Mouse (Mus musculus) layer of hippocampus, postnatal 36 days (tissue): ENCODE results near the gene Spdl1. TPM values are rescaled to one million over a fixed set of nuclear protein-coding genes. Genes with fewer than 3 reads are reported as not detected.
A peak's percentile ranks its signal among the peaks of the same experiment; 100 is the strongest.
"Not testable (repeated sequence)": the region's sequence is repeated elsewhere in the genome, so short reads cannot be mapped to it uniquely, and the experiment has no call there.

Experiments used
- DNase-seq, 2 experiments: peaks; one replicate each; pipeline ENCODE4 v3.0.0; 2022
- total RNA-seq, 2 experiments: library from RNA; stranded (reverse); gene quantifications; 2 replicates each; pipeline ENCODE4 v1.2.3; 2021

The Spdl1 gene
- total RNA-seq, 2 experiments from 2014 or later = 0.25 to 0.40 TPM

DNA sequence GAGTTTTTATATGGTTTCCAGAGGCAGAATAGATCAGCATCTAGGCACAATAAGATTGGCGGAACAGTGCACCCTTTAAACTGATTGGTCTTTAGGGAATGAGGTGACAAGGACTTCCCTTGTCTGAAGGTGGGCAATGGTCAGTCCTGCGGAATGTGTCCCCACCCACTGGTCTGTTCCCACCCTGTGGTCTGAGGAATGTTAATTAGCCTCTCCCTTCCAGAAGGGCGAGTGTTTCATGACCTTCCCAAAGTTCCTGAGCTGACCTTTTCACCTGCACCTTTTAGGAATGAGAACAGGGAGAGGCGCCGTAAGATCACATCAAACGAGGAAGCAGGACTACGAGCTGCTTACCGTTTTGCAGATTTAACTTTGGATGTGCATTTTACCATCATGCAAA lies 35.4 kb downstream of the Spdl1 start:
- DNase-seq = not testable (repeated sequence)

DNA sequence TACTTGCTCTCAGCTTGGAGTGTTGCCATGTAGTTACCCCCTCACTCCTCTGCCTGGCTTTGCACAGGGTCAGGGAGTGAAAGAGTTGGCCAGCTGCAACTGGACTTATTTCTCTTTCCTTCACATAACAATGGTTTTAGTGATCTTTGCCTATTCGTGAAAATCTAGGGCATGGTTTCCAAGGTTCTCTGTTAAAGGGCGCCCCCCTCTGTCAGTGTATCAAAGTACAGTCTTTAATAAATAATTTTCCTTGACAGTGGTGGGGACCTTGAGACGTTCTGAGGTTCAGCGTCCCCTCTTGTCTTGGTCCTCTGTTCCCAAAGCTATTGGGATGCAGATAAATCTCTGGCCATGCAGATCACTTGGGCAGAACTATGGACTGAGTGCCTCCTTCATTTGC lies 37.3 kb downstream of the Spdl1 start:
- DNase-seq = peak in 1 of 2 experiments; percentile 26

DNA sequence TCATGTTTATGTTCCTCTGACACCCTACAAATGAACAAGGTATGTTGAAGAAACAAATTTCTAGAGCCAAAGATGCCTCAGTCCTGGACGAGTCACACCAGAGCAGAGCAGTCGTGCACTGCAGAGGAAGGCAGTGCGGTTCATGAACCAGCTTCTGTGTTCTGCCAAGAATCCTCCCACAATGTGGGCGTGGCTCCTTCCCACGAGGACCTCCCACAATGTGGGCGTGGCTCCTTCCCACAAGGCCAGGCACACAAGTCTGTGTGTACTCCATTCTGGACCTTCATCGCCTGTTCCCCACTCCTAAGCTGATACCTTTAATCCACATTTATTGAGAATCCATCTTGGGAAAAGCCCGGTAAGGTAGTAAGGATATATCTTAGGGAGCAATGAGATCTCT lies 41.6 kb downstream of the Spdl1 start:
- DNase-seq = no peak

DNA sequence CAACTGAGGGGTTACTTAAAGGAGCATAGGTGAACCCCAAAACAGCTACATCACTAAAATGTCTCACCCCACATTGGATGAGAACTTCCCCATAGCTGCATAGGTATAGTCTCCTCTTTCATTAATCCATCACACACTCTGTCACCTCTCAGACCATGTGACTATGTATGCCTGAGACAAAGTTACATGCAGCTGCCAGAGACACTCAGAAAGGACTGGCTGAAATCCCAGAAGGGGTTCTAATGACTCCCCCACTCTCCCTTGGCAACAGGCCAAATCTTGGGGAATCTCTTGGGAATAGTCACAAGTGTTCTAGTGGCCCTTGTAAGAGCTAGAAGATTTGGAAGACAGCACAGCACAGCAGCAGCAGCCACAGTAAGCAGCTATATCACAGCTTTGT lies 48.6 kb downstream of the Spdl1 start:
- no peak for DNase-seq

DNA sequence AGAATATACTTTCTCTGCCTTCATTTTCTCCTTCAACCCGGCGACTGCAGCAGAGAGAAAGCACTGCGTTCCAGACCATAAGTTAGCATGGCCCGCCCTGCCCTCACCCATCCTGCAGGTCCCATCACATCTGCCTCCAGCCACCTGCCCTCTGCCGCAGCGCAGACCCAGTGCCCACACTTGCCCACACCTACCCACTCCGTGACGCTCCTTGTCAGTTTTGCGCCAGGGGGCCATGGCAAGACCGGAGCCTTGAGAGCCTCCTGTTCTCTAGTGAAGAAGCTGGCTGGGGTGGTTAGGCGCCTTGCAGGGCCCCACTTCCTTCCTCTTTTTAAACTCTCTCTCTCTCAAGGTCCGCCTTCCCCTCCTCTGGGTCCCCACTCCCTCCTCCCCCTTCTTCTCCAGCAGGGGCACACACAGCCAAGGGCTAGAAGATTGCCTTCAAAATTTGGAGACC lies 49.8 kb downstream of the Spdl1 start, which contains the start of gene Dock2:
Gene Dock2, minus strand, starts transcription at position 306 of the 457 bp plus-strand sequence.
- DNase-seq = no peak

DNA sequence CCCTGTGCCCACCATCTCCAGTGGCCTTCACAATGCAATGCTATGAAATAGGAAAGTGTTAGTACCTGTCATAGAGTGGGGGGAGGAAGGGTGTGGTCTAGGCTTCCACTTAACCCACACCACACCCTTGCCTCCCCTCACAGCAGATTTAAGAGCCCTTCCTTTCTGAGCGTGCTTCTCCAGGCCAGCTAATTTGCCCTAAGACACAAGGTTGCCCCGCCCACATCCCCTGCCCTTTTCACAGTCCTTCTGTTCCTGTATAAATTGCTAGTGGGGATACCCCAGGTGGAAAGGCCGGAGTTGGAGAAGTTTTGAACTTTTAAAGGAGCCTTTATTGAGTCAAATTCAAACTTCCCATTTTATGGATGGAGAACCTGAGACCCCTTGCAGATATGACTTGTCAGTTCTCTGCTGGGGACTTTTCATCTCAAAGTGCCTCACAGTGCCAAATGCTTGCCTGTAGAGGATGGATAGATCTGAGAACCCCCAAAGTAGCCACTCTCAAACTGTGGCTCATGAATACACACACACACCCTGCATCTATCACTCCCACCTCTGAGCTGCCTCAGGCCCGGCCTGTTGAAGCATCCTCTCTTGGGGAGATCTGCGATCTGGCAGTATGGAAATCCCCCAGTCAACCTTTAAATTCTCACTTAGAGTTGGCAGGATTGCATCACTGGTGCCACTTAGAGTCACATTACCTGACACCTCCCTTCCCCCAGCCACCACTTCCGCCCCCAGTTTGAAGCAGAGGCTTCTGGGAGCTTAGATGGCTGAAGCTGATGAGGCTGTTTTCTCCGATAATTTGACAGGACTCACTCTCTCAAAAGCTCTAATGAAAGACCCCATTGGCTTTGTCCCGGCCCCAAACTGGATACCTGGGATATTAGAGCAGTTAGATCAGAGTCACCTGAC lies 50.7 kb downstream of the Spdl1 start:
- DNase-seq = no peak

DNA sequence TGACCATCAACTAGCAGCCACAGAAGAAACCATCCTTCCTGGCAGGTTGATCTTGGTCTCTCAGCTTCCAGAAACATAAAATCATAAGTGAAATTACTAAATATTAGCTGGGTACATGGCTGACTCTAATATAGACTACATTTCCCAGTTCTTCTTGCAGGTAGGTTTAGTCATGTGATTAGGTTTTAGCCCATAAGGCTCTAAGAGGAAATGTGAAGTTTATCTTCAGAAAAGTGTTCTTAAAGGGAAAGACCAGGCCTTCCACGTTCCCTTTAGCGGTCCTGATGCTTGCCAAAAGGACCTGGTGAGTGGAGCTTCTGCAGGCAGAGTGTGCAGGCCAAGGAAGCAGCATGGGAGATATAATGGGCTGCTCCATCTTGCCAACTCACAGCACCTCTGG lies 52.7 kb downstream of the Spdl1 start:
- no peak for DNase-seq

DNA sequence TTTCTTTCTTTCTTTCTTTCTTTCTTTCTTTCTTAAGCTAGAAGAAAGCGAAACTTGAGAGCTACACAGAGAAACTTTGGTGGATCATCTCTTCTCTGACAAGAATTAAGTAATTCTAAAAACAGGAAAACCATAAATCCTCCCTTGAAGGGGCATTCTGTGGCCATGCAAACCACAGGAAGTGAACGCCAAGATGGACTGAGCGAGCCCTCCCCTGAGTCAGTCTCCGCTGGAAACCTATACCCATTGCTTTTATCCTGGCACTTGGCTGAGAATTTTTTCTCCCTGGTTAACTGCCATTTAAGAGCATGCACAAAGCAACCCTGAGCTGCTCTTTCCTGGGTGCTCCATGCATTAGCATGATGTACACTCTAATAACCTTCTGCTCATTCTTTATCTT lies 53.5 kb downstream of the Spdl1 start:
- no peak for DNase-seq

DNA sequence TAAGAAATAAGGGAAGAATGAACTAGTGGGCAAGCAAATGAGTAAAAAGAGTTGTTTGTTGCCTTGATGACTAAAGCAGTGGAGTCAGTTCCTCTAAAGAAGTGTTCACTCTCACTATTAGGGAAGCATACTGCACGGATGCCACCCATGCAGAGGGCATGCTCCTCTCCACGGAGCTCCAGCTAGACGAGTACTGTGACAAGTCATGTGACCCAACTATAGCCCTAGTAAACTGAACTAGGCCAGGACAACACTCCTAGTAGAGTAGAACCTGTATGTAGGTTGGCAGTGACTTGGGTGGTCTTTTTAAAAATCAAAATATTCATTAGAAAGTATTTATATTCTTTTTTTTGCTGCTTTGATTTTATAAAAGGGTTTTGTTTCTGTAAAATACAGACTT lies 55.1 kb downstream of the Spdl1 start:
- no peak for DNase-seq

DNA sequence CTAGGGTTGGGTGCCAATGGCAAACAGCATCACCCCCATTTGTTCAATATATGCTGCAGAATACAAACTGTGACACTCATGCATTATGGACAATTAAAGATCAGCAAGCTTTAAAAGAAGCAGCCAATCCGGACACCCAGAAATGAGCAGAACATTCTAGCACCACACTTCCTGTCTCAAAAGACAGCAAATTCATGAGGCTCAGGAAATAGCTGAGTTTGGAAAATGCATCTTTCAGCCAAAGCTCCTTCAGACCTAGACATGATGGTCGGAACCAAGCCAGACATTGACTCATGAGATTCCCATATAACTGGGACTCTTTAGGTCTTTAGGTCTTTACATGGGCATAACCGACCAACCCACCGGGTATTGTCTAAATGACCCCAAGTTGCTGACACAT lies 55.9 kb downstream of the Spdl1 start:
- DNase-seq = no peak

DNA sequence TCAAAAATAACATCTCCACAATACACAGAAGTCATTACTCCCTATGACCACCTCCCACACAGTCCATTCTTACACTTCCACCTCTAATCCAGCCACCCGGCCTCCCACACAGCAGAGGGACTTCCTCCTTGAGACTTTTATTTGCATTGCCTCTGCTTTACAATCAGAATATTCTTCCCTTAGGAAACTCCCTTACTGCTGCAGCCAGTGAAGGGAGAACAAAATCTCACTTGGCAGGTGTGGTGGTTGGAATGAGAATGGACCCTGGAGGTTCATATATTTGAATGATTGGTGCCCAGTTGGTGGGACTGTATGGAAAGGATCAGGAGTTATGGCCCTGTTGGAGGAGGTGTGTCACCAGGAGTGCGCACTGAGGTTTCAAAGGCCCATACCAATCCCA lies 57.4 kb downstream of the Spdl1 start:
- no peak for DNase-seq

DNA sequence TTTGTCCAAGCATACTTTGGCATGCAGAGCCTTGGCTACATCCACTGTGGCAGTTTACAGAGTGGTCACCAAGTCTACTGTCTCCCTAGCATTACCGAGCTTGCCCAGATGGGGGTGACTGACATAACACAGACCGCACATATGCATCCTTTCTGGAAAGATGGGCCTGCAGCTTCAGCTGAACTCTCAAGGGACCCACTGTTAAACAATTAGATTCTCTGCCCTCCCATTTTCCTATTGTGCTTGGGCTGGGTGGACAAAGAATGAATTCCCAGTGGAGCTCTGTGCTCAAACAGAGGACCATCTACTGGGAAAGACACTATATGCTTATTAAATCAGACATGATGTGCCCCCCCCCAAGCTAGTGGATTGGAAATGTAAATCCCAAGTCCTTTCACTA lies 58.8 kb downstream of the Spdl1 start:
- no peak for DNase-seq

DNA sequence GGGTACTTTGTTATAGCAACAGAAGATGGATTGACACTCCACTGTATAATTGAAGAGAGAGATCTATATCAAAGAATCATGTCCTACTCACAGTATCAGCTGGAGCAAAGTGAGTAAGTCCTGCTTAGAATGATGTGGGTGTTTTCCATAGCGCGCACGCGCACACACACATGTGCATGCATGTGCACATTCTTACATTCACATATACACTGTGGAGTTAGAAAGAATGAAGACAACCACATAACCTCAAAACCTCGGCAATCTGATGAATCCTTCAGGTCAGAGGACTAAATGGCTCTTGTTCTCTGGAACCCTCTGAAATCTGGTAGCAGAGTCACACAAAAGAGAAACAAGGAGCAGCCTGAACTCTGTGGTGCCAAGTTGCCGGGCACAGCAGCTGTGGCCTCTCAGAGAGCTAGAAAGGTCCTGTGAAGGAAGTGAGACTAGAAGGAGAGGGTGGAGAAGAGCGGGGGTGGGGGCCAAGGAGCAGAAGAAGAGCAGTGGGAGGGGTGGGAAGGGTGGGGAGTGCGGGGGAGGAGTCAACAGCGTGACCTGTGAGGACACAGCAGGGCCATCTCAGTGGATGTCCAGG lies 60.0 kb downstream of the Spdl1 start:
- DNase-seq = no peak

DNA sequence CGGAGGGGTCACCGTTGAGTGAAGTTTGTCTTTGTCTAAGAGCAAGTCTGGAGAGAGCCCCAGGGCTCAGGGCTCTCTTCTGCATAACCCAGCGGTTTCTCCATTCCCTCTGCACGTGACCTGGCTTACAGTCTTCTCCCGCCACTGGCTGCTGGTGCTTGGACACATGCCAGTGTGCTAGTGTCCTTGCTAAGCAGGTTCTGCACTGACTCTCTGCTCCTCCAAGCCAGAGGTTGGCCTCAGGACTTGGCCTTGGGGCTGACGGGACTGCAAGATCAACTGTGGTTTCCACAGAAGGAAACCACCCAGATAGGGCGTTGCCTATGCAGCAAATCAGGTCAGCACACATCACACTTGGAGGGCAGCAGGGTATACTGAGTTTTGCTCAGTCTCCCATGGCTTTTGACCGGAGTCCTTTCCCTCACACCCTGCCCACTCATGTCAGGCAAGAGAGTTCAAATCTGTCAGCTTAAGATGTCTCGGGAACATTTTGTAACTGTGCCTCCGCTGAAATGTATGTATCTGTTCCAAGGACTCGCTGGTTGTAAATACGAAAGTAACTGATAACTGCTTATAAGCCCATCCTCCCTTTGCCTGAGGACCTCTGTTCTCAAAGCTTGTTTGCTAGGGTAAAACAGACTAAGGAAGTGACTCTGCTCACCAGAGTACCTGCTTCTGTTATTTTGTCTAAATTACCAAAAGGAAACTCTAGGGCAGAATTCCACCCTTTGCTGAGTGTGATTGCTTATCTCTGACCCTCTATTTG lies 62.0 kb downstream of the Spdl1 start:
- no peak for DNase-seq

DNA sequence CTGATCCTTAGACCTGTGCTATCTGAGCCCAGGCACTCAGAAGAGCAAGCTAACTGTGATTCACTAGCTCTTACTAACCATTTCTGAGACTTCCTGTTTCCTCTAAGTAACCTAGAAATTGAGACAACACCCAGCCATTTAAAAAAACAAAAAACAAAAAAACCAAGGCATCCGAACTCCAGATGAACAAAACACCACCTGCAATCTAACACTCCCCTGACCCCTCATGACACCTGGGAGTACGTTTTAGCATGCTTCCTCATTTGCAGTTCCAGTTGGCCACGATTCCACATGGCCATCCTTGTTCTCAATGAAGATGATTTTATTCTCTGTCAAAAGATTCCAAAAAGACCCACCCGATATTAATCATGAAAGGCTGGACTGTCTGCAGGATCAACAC lies 62.8 kb downstream of the Spdl1 start:
- no peak for DNase-seq

DNA sequence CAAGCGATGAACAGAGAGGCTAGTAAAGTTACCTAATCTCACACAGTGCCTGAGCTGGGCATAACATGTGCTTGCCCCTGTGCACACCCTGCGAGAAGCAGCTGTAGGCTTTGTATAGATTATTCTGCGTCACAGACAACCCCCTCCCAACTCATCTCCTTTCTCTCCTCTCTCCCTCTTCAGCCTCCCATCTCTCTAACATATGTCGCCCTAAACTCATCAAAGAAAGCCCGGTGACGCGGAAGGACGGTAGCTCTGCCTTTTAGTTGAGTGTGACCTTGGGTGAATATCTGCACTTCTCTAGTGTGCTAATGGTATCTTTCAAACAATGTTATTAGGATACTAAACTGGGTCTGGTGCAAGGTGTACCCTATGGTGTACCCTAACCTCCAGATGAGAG lies 63.5 kb downstream of the Spdl1 start:
- no peak for DNase-seq

DNA sequence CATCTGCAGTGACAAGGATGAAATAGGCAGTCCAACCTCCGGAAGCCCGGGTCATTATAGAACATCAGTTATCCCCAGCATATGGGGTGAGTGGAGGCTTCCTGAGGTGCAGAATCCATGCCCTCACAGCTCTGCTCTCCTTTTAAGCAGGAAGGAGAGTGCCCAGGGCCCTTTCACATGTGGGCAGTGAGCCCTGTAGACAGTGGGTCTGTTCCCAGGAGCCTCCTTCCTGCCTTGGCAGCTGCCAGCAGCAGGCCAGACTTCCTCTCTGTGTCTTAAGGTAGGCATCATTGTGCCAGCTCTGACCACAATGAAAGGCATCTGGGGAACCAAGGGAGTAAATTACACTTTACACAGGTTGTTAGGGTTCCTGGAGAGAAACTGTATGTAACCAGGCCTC lies 64.0 kb downstream of the Spdl1 start:
- DNase-seq = no peak

DNA sequence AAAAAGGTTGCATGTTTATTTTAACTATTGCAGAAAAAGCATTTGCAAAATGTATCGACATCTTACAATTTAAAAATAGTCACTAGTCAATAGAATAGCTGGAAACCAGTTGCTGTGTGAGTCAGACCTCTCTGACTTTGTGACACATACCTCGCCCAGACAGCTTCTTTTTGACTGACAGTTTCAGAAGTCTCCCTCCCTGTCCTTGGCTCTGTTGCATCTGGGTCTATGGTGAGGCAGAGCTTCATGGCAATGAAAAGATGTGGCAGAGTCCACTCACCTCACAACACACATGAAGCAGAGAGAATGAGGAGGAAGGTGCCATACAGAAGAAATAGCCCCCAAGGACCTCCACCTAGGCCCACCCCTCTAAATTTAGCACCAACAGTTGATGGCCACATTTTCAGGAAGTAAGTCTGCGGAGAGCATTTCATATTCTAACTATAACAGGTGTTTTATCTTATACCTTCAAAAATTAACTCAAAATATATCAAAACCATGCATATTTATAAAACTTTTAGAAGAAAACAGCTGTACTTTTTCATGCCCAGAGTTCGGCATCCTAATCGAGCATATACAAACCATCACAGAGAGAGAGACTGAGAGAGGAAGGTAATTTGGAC lies 69.6 kb downstream of the Spdl1 start:
- DNase-seq = no peak

DNA sequence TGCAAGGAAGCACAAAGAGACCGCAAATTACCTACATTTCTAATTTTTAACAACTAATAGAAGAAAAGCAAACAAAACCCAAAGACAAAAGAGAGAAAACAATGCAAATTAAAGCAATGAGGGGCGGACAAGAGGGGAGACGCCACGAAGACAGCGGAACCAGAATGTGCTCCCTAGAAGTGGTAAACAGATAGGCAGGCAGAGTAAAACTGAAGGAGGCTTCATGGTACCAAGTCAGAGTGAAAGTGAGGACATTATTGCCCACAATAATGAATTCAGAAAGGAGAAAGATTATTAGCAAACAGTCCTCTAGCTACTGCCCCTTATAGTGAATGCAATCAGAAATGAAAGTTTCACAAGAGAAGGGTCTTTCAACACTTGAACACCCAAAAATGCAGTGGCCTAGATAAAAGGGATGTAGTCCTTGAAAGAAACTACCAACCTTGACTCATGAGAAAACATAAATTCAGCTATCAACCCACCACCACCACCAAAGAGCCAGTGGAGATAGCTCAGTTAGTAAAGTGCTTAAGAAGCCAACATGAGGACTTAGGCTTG lies 70.8 kb downstream of the Spdl1 start:
- no peak for DNase-seq

DNA sequence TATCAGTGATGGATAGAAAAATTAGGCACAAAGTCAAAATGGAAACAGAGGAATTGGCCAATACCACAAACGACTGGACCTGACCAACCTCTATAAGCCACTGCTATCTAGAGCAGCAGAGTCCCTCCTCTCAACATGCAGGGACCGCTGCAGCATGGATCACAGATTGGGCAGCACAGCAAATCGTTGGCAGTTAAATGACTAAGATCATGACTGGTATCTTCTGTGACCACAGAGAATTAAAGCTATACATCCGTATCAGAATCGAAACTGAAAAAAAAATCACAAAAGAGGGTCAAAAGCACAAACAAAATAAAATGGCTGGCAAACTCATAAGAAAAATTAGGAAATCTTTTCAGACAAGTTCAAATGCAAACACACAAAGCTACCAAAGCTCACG lies 71.3 kb downstream of the Spdl1 start:
- DNase-seq = no peak

DNA sequence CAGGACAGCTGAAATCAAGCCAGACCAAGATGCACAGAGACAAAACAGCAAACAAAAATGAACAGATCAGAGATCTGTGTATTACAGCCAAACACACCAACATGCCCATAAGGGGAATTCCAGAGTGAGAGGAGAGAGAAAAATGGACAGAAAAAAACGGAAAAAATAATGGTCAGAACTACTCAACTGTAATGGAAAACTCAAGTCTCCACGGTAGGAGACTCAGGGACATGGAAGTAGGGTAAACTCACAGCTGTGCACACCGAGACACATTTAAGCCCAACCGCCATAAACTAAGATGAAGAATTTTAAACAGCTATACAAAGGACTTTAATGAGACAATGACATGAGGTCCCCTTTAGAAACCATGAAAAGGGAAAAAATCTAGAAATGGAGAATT lies 73.9 kb downstream of the Spdl1 start:
- DNase-seq = no peak
